Mouse (Mus musculus) limb, embryonic 11.5 days (tissue): ENCODE results near the gene Dnhd1. TPM values are rescaled to one million over a fixed set of nuclear protein-coding genes. Genes with fewer than 3 reads are reported as not detected.
"Not testable (repeated sequence)": the region's sequence is repeated elsewhere in the genome, so short reads cannot be mapped to it uniquely, and the experiment has no call there.

Experiments used
- ATAC-seq: fragments of 200-750 bp; cut with Nextera tagmentation; 2 replicates; pipeline ENCODE4 v1.8.0; 2017; ENCODE audit warnings: low read depth; ENCODE audit not compliant: insufficient number of reproducible peaks, low FRiP score, low TSS enrichment
- DNase-seq: peaks from one replicate; pipeline ENCODE4 v3.0.0-alpha.2; 2015; ENCODE audit warnings: low spot score
- H3K27ac ChIP-seq: fragments of 300-500 bp; sonication (generic); replicated peaks from 2 replicates; pipeline ENCODE4 v1.5.1; 2014; ENCODE audit warnings: low read depth, mild to moderate bottlenecking, low read length
- H3K27me3 ChIP-seq: fragments of 300-500 bp; sonication (generic); 2 replicates; pipeline ENCODE4 v1.6.1; 2014; ENCODE audit warnings: mild to moderate bottlenecking, low read length, mixed read lengths; ENCODE audit not compliant: control insufficient read depth, insufficient read depth
- H3K36me3 ChIP-seq: fragments of 300-500 bp; sonication (generic); 2 replicates; pipeline ENCODE4 v1.6.1; 2014; ENCODE audit warnings: mild to moderate bottlenecking, low read length, moderate library complexity, mixed read lengths; ENCODE audit not compliant: control insufficient read depth, insufficient read depth
- H3K4me1 ChIP-seq: fragments of 300-500 bp; sonication (generic); 2 replicates; pipeline ENCODE4 v1.6.1; 2014; ENCODE audit warnings: low read length, mixed read lengths; ENCODE audit not compliant: control insufficient read depth, insufficient read depth
- H3K4me2 ChIP-seq: fragments of 300-500 bp; sonication (generic); 2 replicates; pipeline ENCODE4 v1.6.1; 2014; ENCODE audit warnings: low read depth, mild to moderate bottlenecking, moderate library complexity; ENCODE audit not compliant: severe bottlenecking
- H3K4me3 ChIP-seq: fragments of 300-500 bp; sonication (generic); 2 replicates; pipeline ENCODE4 v1.5.1; 2014; ENCODE audit warnings: low read depth, low read length
- H3K9ac ChIP-seq: fragments of 300-500 bp; sonication (generic); 2 replicates; pipeline ENCODE4 v1.6.1; 2014; ENCODE audit warnings: mild to moderate bottlenecking, low read length
- H3K9me3 ChIP-seq: fragments of 300-500 bp; sonication (generic); 2 replicates; pipeline ENCODE4 v1.6.1; 2016; ENCODE audit warnings: low read length; ENCODE audit not compliant: control insufficient read depth
- WGBS: fragments of 180-500 bp; shearing (Covaris S2); extraction: QIAGEN DNeasy Blood & Tissue Kit; methylation state at CpG from one replicate; pipeline ENCODE4 v1.1.7; 2014; 5-methylcytosine and 5-hydroxymethylcytosine counted together
- polyA plus RNA-seq: library from polyadenylated mRNA; unstranded; fragments of >200 nt; fragmentation: Nextera tagmentation; extraction: Ambion mirVana; gene quantifications from 2 replicates; pipeline ENCODE4 v1.2.1, GENCODE M21; 2014

Gene Dnhd1
- polyA plus RNA-seq, 1 experiment from 2014 or later, result 1.2 TPM

GRCm38 (mm10) chr7:105738286-105738685, 87.7 kb downstream of the Dnhd1 start:
- no peaks in the 10 kb centered on the region for H3K9me3 ChIP-seq
- no peak overlapping the region for H3K9ac ChIP-seq
- no peak overlapping the region for H3K4me3 ChIP-seq
- ATAC-seq (no peak), DNase-seq (no peak)
- no peak overlapping the region; the same call in 1 of the 2 replicates for H3K4me2 ChIP-seq
- no peaks in the 10 kb centered on the region for H3K27me3 ChIP-seq
- WGBS, result 79% methylated on average over 2 of the region's 2 CpGs
- H3K4me1 ChIP-seq, result peaks cover 12% of the 10 kb centered on the region
- H3K27ac ChIP-seq, result no peak overlapping the region; the same call in 1 of the 2 replicates
- H3K36me3 ChIP-seq, result peaks cover 23% of the 10 kb centered on the region

- H3K9ac ChIP-seq, result no peak overlapping the region
- WGBS, result 20% methylated on average over 3 of the region's 3 CpGs
- H3K4me2 ChIP-seq, result peak overlapping the region; percentile 12; the same call in 1 of the 2 replicates
- no peaks in the 10 kb centered on the region for H3K9me3 ChIP-seq
- ATAC-seq (peak; percentile 36; the same call in 1 of the 2 replicates), DNase-seq (peak; percentile 73)
- peaks cover 19% of the 10 kb centered on the region for H3K36me3 ChIP-seq
- H3K27ac ChIP-seq, result no peak overlapping the region; the same call in 1 of the 2 replicates
- H3K27me3 ChIP-seq, result no peaks in the 10 kb centered on the region
- H3K4me1 ChIP-seq, result peaks cover 12% of the 10 kb centered on the region
- no peak overlapping the region for H3K4me3 ChIP-seq
Measured at GRCm38 (mm10) chr7:105738948-105739347, 88.3 kb downstream of the Dnhd1 start.

GRCm38 (mm10) chr7:105740089-105740795, 89.6 kb downstream of the Dnhd1 start:
- peaks cover 9% of the 10 kb centered on the region for H3K4me1 ChIP-seq
- H3K36me3 ChIP-seq, result peaks cover 13% of the 10 kb centered on the region
- 88% methylated on average over 13 of the region's 13 CpGs for WGBS
- H3K4me2 ChIP-seq, result no peak overlapping the region
- H3K4me3 ChIP-seq, result no peak overlapping the region
- no peaks in the 10 kb centered on the region for H3K27me3 ChIP-seq
- no peaks in the 10 kb centered on the region for H3K9me3 ChIP-seq
- no peak overlapping the region for H3K9ac ChIP-seq
- H3K27ac ChIP-seq, result no peak overlapping the region
- ATAC-seq (no peak), DNase-seq (no peak)

- DNase-seq (no peak), ATAC-seq (no peak)
- no peak overlapping the region for H3K9ac ChIP-seq
- H3K4me1 ChIP-seq, result peaks cover 9% of the 10 kb centered on the region
- H3K9me3 ChIP-seq, result no peaks in the 10 kb centered on the region
- 92% methylated on average over 6 of the region's 6 CpGs for WGBS
- H3K4me2 ChIP-seq, result no peak overlapping the region
- H3K36me3 ChIP-seq, result peaks cover 13% of the 10 kb centered on the region
- no peak overlapping the region for H3K4me3 ChIP-seq
- no peak overlapping the region for H3K27ac ChIP-seq
- H3K27me3 ChIP-seq, result no peaks in the 10 kb centered on the region
Measured at GRCm38 (mm10) chr7:105740851-105741250, 90.2 kb downstream of the Dnhd1 start.

- Histone ChIP-seq H3K36me3 (peaks cover 13% of the 10 kb centered on the region), H3K4me2 (no peak overlapping the region), H3K27ac (no peak overlapping the region), H3K4me1 (peaks cover 9% of the 10 kb centered on the region), H3K4me3 (no peak overlapping the region), H3K9me3 (no peaks in the 10 kb centered on the region), H3K27me3 (no peaks in the 10 kb centered on the region), H3K9ac (no peak overlapping the region)
- DNase-seq (no peak), ATAC-seq (no peak)
- WGBS, result 91% methylated on average over 9 of the region's 9 CpGs
Measured at GRCm38 (mm10) chr7:105741978-105742377, 91.4 kb downstream of the Dnhd1 start.

- H3K4me2 ChIP-seq, DNase-seq, H3K4me3 ChIP-seq, H3K9ac ChIP-seq, H3K9me3 ChIP-seq, ATAC-seq, H3K27me3 ChIP-seq, H3K4me1 ChIP-seq, H3K27ac ChIP-seq: not testable (repeated sequence)
- H3K36me3 ChIP-seq, result peaks cover 16% of the 10 kb centered on the region
- WGBS, result 86% methylated on average over 7 of the region's 7 CpGs
Measured at GRCm38 (mm10) chr7:105742539-105743215, 92.0 kb downstream of the Dnhd1 start.

GRCm38 (mm10) chr7:105743246-105743925, 92.8 kb downstream of the Dnhd1 start:
- H3K4me1 ChIP-seq, H3K9me3 ChIP-seq, H3K27ac ChIP-seq, ATAC-seq, DNase-seq, H3K27me3 ChIP-seq: not testable (repeated sequence)
- Histone ChIP-seq H3K36me3 (peaks cover 16% of the 10 kb centered on the region), H3K4me2 (peak overlapping the region; percentile 89), H3K9ac (peak overlapping the region; percentile 86), H3K4me3 (peak overlapping the region; percentile 88)
- 38% methylated on average over 20 of the region's 20 CpGs for WGBS

- peak; percentile 93 for DNase-seq
- H3K4me2 ChIP-seq, result peak within 1 kb of the TSS; percentile 89
- H3K9me3 ChIP-seq, result no peaks in the 10 kb centered on the region
- peaks cover under 1% of the 10 kb centered on the region; the same call in 1 of the 2 replicates for H3K4me1 ChIP-seq
- peaks cover 16% of the 10 kb centered on the region for H3K36me3 ChIP-seq
- H3K9ac ChIP-seq, result peak within 1 kb of the TSS; percentile 86
- H3K27me3 ChIP-seq, result no peaks in the 10 kb centered on the region
- H3K4me3 ChIP-seq, result peak within 1 kb of the TSS; percentile 88
- under 1% methylated on average over 67 of the region's 67 CpGs for WGBS
- peak; percentile 97 for ATAC-seq
- H3K27ac ChIP-seq, result peak within 1 kb of the TSS; percentile 59; the same call in 1 of the 2 replicates
Measured at GRCm38 (mm10) chr7:105743926-105744590, 93.4 kb downstream of the Dnhd1 start, which contains the start of gene Taf10. Gene Taf10, minus strand, starts transcription at chr7:105744361.
